Mouse (Mus musculus) left cerebral cortex, adult 11 months (tissue): ENCODE measurements around the gene Nat8.
"Not testable (repeated sequence)": the region's sequence is repeated elsewhere in the genome, so short reads cannot be mapped to it uniquely, and the experiment has no call there.

Experiments used
- DNase-seq: peaks from one replicate; pipeline ENCODE4 v3.0.0; 2022; ENCODE audit warnings: low spot score

Nat8 gene

DNA sequence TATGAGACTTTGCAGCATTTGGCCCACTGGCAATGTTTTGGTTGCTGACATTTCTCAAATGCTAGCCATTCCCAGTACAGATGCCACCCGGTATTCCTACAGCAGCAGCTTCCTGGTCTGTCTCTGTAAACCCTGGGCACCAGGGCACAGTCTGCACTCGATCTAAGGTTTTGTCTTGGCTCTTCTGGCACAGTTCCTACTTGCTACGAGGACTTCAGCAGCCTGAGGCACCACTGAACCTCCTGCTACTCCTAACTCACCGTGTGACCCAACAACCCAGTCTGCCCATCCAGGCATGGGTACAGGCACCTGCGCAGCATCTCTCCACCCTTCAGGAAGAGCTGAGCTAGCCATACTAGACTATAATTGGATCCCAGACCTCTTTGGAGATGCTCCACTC lies 4.2 kb upstream of the Nat8 start:
- DNase-seq, result not testable (repeated sequence)

DNA sequence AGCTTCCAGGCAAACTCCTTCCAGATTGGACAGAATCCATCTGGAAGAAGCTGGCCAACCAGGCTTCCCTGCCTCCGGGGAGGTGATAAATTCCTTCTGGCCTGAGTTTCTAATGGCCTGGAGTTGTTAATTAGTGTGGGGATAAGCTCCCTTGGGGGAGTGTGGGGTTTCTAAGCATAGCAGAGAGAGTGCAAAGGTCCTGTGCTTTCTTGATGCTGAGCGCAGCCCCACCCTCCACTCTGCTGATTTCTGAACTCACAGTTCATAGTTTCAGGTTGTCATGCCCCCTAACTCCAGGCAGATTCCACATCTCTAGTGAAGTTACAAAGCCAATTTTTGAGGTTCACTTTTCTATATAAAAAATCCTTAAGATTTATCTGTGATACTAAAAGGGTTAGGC lies 3.2 kb upstream of the Nat8 start:
- not testable (repeated sequence) for DNase-seq

DNA sequence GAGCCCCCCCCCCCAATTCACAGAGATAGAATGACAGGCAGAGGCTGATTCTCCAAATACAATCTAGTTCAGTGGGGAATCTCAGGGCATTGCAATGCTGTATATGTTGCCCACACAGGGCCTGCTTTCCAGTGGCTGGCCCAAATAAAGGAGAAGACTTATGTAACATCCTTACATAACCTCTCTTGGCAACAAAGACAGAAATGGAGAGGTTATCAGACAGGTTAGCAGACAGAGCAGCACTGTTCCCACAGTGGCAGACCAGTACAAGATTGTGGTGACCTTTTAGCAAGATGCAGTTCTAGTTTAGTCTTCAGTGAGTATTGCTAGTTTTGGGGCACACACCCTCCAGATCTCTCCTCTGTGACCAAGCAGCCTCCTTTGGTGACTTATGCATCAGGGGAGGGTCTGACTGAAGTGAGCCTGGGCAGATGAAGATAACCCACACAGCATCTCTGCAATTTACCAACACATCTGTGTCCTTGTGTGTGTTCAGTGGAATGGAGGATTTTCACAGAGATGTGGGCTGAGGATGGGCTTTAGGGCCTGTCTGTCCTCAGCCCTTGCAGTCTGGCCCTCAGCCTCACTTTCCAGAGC lies 2.7 kb upstream of the Nat8 start:
- not testable (repeated sequence) for DNase-seq

DNA sequence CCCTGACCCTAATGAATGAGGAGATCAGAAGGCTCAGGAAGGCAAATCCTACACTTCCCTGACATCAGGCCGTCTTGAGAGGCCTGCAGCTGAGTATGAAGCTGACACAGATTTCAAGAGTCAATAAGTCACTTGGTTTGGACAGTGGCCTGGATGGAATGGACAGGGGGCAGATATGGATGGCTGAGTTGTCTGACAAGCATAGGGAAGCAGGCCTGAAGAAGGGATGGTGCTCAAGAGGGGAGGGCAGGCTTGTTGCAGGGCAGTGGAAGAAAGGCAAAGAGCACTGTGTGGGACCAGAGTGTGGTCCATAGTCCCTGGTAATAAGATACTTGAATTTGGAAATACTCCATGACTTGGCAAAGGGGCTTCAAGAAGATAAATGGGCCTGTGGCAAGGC lies 2.4 kb downstream of the Nat8 start:
- DNase-seq, result no peak

DNA sequence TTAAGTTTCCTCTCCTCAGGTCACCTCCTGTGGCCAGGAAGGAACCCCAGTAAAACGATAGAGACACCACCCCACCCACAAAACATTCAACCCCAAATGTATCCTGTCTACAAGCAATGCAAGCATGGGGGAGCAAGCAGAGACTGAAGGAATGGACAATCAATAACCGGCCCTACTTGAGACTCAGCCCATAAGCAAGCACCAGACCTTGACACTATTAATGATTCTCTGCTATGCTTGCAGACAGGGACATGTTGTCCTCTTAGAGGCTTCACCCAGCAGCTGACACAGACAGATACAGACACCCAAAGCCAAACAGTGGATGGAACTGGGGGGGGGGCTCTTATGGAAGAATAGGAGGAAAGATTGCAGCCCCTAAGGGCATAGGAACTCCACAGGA lies 6.0 kb downstream of the Nat8 start:
- no peak for DNase-seq

DNA sequence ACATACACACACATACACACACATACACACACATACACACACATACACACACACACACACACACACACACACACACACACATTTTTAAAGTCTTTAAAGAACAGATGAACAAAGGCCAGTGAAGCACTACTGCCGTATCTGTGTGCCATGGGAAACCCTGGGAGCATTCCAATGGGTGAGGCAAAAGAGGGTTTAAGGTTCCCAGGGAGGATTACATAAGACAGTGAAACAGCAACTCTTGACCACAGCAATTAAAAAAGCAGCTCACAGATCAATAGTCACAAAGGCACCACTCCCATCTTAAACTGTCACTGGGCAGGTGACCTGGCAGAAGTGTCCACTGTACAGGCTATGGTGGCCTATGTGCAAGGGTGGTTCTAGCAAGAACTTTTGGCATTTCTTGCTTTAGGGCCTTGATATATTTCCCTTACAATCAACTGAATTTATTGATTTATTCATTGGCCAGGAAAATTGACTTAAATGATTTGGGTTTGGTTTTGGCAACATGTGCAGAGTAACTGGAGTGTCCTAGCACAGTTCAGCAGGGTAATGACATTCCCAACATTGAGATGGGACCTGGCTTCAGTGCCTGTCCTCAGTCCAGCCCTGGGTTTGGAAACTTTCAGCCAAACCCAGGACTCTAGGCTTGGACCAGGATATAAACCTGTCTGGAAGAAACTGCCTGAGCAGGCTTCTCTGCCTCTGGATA lies 8.3 kb downstream of the Nat8 start:
- no peak for DNase-seq

DNA sequence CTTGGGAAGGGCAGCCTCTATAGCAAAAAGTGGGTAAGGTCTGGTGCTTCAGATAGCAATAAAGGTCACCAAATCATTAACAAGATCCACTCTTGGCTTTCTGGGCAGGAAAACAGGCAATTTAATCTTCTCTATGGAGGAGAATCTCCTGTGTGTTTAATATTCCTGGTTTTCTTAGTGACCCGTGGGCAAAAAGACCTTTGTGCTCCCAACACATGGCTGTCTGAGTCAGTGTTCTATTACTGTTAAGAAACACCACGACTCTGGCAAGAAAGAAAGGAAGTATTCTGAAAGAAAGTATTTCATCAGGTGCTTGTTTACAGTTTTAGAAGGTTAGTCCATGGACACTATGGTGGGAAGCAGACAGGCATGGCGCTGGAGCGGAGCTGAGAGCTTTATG lies 9.6 kb downstream of the Nat8 start:
- DNase-seq, result no peak

DNA sequence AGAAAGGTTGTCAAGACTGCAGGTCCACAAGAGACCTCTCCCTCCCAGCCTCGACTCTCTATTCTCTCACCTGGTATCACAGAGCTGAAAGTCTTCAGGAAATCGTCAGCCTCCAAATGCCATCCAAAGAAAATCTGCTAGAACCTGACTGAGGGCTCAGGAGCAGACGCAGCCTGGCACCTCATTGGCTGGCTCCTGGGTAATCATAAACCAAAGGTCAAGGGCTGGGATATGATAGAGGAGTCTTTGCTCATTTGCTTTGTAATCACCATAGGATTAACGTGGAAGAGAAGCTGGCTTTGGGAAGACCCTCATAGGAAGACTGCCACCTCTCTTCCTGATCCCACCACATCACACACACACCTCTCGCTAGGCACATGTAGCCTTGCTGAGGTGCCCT lies 11.0 kb downstream of the Nat8 start, which contains the start of the genes Nat8f6 and Nat8f5:
Gene Nat8f6 (minus strand): TSS at position 118 of the 400 bp plus-strand sequence.
Gene Nat8f5 (minus strand): TSS at position 136 of the 400 bp plus-strand sequence.
- DNase-seq, result no peak

DNA sequence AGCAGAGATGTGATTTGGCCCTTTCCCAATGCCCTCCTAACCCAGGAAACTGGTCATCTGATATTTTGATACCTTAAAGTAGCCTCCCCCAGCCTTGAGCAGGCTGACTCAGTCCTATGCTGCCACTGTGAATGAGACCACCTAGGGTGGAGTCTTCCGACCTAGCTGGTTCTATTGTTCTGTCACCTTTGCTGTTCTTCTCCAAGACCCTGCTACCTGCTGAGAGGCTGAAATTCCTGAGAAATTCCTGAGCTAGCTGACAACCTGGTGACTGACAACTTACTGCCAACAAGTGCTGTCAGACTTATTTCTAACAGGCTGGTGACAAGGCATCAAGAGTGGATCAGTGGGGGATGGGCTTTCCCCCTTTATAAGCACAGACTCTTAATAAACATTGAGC lies 13.5 kb downstream of the Nat8 start:
- no peak for DNase-seq

DNA sequence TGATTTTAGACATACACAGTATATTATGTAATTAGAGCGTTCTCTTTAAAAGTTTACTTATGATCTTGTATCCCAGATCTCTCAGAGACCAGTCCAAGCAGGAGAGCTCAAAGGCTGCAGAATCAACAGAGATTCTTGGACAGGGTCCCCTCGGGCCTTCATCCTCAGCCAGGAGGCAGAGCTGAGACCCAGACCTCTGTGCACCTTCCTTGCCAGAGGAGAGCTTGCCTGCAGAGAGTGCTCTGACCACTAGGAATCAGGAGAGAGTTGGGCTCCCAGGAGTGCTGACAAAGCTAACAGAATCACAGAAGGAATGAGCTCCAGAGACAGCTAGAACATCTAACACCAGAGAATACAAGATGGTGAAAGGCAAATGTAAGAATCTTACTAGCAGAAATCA lies 18.5 kb downstream of the Nat8 start:
- no peak for DNase-seq

DNA sequence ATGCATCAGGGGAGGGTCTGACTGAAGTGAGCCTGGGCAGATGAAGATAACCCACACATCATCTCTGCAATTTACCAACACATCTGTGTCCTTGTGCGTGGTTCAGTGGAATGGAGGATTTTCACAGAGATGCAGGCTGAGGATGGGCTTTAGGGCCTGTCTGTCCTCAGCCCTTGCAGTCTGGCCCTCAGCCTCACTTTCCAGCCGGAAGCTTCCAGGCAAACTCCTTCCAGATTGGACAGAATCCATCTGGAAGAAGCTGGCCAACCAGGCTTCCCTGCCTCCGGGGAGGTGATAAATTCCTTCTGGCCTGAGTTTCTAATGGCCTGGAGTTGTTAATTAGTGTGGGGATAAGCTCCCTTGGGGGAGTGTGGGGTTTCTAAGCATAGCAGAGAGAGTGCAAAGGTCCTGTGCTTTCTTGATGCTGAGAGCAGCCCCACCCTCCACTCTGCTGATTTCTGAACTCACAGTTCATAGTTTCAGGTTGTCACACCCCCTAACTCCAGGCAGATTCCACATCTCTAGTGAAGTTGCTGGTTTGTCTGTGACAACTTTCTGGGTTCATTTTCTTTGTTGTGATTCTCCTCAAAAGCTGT lies 20.8 kb downstream of the Nat8 start:
- DNase-seq, result not testable (repeated sequence)

DNA sequence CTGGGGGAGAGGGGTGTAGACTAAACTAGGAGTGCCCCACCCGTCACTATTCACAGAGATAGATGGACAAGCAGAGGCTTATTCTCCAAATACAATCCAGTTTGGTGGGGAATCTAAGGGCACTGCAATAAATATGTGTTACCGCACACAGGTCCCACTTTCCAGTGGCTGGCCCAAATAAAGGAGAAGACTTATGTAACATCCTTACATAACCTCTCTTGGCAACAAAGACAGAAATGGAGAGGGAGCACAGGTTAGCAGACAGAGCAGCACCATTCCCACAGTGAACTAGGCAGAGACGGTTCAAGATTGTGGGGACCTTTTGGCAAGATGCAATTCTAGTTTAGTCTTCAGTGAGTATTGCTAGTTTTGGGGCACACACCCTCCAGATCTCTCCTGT lies 21.4 kb downstream of the Nat8 start:
- DNase-seq, result not testable (repeated sequence)

DNA sequence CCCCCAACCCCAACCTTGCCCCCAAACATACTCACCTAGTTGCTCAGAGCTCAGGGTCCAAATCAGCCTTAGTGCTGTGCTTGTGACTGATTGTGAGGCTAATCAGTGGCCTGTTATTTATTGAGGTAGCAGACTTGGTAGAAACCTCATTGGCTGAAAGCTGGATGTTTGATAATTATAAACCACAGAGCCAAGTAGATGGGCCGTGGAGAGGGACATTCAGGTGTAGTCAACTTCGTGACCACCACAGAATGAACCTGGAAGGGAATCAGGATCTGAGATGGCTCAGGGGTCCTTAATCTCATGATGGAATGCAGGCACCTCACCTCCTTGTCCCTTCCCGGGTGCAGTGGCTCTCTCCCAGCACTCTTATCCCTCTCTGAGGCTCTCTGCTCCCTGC lies 22.1 kb downstream of the Nat8 start:
- DNase-seq, result not testable (repeated sequence)

DNA sequence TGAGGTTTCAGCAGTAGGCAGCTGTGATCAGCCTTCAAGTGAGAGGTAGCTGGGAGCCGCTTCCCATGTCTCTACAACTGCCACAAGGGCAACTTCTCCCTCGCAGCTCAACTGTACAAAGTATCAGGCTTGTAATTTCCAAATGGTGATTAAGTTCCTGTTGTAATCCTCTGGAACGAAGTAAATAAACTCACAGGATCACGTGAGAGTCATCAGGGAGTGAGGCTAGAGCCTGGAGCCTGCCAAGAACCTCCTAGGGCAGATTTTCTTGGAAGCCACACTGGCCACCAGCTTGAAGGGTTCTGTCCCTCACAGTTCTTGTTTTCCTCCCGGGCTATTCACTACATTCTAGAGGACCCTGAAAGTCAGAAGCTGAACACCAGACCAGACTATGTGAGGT lies 28.7 kb downstream of the Nat8 start:
- not testable (repeated sequence) for DNase-seq
